Mouse (Mus musculus): ENCODE results near the gene Pla2g4a.

DNA sequence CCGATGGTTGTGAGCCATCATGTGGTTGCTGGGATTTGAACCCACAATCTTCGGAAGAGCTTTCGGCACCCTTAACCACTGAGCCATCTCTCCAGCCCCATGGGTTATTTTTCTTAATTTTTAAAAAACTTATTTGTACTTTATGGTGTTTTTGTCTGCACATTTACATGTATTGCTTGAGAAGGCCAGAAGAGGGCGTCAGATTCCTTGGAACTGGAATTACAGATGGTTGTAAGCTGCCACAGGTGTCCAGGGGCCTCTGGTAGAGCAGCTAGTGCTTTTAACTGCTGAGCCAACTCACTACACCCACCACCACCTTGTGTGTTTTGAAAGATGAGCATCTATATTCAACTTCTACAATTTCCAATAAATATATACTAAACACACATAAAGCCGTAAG, 102.4 kb downstream of the Pla2g4a start:
- no peak for TF ChIP-seq CTCF (IDR thresholded peaks at IDR 0.05; ENCODE audit: control insufficient read depth, insufficient read depth, low read length)
- no peak for TF ChIP-seq POLR2A (IDR thresholded peaks at IDR 0.05; ENCODE audit: borderline replicate concordance, control insufficient read depth, low read depth, low read length)

Measured in bone marrow, adult 2 months (tissue).